Mouse (Mus musculus) erythroblast, adult 5-6 weeks (primary cell): ENCODE data around the gene Acadl. TPM values are rescaled to one million over a fixed set of nuclear protein-coding genes. Genes with fewer than 3 reads are reported as not detected.
A peak's percentile ranks its signal among the peaks of the same experiment; 100 is the strongest.

ENCODE experiments used
- ATAC-seq: replicated peaks from 2 replicates; pipeline ENCODE4 v1.8.0; 2016; ENCODE audit warnings: moderate number of reproducible peaks, mild to moderate bottlenecking, moderate TSS enrichment, inconsistent platforms; ENCODE audit not compliant: poor library complexity, low FRiP score, severe bottlenecking
- total RNA-seq, 2 experiments: library from RNA; stranded (forward) in 1 of 2; stranded (reverse) in 1 of 2; fragments of 150-400 nt in 1 of 2; fragments of 200-764, 138-1000 nt in 1 of 2; gene quantifications; 2 replicates each; pipeline versions ENCODE4 v1.2.3 to v1.2.4; 2015 to 2017; ENCODE audit warnings: low replicate concordance in 2 of 2

The Acadl gene
- 33.6 and 43.2 TPM in 2 replicates for total RNA-seq (2015; ENCODE audit: low replicate concordance)
- 21.0 and 25.0 TPM in 2 replicates for total RNA-seq (2017; ENCODE audit: low replicate concordance)

DNA sequence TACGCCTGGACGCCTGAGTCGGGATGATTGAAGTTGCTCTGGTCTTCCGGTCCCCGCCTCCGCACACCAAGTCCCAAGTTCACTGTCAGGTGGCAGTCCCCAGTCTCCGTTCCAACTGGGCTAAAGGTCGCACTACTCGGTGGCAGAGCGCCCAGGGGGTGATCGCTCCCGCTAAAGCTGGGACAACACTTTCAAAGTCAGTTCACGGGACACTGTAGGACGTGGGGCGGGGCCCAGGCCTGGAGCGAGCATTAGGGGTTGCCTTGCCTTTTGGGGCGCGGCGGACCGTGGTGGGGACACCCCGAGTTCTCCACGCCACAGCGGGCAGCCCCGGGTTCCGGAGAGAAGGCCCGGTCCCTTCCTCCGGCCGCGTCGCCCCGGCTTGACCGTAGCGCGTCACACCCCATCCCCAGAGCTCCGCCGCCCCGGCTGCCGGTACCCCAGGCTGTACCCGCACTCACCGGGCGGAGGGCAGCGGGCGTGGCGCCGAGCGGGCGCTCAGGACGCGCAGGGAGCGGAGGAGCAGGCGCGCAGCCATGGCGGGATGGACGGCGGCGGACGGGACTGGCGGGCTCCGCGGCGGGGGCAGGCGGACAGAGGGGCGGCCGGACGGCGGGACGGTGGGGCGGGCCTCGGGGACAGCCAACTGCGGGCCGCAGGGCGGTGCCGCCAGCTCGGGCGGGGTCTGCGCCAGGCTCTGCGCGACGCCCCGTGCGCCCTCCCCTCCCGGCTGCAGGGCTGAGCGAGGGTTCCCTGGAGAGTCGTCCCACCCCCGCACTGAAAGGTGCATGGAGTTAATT, at the start of gene Acadl:
Acadl (minus strand) TSS at position 566 of the 800 bp plus-strand sequence.
- ATAC-seq: peak; percentile 85

- no peak for ATAC-seq
Measured at GRCm38 (mm10) chr1:66912305-66912704, 49.2 kb upstream of the Acadl start.

DNA sequence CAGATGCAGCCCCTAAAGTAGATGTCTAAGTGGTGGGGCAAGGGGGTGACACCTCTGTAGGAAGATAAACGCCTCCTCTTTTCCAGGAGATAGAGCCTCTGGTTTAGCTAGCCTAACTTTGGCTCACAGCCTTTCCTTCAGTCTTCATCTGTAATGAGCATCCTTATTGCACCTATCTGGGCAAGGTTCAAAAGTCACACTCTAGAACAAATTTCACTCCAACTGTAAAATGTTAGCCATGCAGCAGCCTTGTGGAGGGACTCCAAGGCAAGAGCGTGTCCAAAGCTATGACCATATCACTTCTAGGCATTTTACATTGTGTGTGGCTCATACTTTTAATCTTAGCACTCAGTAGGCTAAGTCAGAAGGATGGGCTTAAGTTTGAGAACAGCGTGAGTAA, 39.5 kb upstream of the Acadl start:
- no peak for ATAC-seq

GRCm38 (mm10) chr1:66900946-66901345, 37.9 kb upstream of the Acadl start:
- ATAC-seq: no peak

GRCm38 (mm10) chr1:66898261-66898660, 35.2 kb upstream of the Acadl start:
- ATAC-seq: no peak

- ATAC-seq: no peak
Measured at GRCm38 (mm10) chr1:66896556-66896955, 33.5 kb upstream of the Acadl start.

- ATAC-seq: no peak
Measured at GRCm38 (mm10) chr1:66896125-66896524, 33.0 kb upstream of the Acadl start.

- ATAC-seq: no peak
Measured at GRCm38 (mm10) chr1:66895837-66896118, 32.7 kb upstream of the Acadl start.

DNA sequence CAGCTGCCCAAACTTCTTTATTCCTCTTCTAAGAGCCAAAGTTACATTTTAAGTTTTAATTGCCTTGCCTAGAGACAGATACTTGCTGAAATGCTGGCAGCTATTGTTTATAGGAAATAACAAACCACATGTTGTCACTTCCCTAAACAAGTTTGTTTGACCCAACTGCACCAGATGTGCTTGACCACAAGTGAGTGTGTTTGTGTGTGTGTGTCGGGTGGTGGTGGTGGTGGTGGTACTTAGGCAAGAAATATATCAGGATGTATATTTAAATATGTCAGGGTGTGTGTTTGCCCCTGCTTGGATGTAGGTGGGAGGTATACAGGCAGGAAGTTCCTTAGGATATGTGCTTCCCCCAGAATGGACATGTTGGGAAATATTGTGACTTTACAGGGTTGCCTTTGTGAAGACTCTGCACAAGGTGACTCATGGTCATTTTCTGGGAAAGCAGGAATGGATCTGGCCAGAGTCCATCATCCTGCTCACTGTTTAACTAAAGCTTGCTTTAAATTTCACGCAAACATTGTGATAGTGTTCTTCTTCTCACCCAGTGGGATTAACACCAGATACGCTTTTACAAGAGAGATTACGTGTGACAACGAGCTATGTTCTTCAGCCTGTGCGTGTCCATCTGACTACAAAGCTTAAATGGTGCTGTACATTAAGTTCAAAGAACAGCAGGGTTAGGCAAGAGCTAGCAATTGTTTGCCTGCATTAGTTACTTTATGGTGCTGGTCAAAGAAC, 32.2 kb upstream of the Acadl start:
- no peak for ATAC-seq

DNA sequence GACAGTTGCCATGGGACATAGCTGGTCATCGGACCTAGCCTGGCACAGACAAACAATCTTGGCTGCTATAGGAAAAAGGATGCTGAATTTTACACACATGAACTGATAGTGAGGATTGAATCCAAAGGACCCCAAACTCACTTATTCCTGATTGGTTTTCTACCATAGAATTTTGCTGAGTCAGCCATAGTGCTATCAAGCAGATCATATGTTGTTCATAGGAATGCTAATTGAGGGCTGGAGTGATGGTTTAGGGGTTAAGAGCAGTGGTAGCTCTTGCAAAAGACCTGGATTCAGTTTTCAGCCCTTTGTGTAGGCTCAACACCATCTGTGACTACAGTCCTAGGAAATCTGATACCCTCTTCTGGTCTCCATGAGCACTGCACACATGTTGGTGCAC, 24.1 kb upstream of the Acadl start:
- ATAC-seq: no peak

- ATAC-seq: no peak
Measured at GRCm38 (mm10) chr1:66880217-66880616, 17.1 kb upstream of the Acadl start.

DNA sequence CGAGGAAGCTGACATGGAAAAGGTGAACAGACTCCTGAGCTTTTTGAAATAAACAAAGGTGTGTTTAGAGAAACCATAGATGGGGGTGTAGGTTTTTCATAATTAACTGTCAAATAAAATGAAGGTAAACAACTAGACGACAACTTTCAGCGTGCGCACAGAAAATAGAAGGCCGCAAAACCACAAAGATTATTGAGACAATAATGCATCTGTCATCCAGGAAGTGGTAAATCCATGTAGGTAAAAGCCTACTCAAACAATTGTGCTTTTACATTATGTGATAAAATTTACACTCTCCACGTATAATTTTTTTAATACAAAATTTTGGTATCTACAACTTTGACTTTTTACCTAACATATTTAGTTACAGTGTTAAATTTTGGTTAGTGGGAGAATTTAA, 11.7 kb upstream of the Acadl start:
- no peak for ATAC-seq

DNA sequence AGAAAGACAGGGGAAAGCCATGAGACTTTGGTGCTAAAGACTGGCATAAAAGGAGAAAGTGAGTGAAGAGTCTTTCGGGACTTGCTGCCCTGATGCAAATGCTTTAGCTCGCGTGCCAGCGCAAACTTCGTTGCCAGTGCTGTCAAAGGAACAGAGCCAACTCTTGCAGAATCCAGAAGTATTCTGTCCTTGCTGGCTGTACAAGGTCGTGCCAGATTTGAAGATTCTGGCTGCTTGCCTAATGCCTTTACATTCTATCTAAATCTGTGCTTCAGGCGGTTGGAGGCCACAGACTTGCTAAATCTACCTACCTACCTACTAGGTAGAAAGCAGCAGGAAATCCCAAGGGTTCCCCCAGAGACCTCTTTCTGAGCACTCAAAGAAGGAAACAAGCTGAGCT, 8.5 kb upstream of the Acadl start:
- no peak for ATAC-seq

DNA sequence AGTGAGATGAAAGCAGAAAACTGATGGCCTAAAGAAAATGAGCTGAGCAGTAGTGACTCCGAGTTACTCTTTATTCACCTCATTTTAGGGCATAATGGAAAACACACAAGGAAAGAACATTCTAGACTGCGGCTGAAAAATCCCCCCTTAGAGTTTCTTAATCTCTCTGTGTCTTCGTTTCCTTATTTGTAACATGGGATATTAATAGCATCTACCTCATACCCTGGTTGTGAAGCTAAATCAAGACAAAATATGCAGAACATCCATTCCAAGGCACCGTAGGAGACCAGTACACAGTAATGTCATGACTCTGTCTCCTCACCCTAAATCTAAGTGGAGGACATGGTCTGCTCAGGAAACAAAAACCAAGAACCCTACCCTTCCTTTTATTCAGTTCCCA, 2.6 kb upstream of the Acadl start:
- ATAC-seq: no peak

DNA sequence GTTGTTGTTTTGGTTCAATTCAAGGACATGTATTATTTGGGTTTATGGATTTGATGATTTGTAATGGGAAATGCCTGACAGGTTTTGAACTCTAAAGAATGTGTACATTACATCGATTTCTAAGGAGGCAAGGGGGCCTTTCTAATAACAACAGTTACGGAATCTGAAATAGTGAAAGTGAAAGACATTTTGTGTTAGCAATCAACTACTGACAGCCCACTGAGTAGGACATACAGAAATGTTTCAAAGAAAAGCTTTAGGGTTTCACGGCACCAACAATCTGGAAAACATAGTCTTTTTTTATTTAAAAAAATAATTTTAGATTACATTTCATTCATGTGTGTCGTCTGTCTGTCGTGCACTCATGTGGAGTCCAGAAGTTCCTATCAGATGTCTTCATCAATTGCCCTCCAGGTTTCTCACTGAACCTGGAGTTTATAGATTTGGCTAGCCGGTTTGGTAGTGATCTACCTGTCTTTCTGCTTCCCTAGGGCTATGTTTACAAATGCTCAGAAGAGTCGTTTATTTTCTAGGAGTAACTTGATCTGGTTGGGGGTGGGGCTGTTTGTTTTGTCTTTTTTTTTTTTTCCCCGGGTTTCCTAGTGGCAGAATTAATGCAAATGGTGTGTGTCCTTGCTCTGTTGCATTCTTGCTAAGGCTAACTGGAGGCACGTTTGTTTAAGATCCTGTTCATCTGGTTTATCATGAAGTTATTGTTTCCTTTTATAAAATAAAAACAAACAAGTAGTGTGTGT, 841 bp upstream of the Acadl start:
- no peak for ATAC-seq

DNA sequence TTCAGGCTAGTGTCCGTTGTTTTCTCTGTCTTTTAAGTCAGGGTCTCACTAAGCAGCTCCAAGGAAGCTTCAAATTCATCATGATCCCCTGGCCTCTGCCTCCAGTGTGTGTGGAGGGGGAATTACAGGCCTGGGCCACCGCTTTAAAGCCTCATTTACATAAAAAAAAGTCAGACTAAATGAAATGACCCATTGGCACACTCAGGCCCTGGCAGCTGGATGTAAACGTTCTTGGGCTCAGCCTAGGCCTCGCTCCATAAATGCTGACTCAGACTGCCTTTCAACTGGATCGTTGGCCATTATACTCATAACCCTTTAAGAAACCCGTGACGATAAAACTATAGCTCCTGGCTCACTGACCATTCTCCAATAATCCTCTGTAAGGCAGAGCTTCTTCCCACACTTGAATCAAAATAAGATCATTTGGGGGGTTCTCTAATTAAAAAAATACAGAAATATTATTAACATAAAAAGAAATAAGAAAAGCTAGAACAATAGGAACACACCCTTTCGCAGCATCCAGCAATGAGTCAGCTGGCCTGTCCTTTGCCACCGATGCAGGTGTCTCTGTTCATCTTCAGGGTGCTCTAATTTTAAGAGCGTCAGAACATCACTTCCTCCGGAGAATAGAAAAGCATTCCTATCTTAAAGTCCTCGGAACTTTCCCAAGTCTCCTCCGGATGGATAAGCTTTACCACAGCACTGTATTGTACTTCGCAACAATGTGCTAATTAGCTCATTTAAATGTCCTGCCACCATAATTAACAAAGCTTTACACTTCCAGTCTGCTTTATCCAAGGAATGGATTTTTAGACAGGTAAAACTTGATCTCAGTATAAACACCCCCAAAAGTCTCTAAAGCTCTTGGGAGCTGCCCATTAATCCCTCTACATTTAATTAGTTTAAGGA, 1.1 kb downstream of the Acadl start:
- peak; percentile 54 for ATAC-seq

DNA sequence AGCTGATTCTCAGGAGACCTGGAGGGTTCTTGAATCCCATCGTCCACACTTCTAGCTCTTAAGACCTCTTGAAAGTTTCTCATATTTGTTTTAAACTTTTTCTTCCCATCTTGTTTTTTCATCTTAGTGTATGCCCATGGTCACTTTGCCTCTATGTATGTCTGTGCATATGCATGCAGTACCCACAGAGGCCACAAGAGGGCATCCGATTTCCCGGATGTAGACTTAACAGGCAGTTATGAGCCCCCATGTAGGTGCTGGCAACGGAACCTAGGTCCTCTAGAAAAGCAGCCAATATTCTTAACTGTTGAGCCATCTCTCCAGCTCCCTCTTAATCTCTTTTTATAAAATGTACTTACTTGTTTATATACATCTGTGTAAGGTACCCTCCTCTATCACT, 15.6 kb downstream of the Acadl start:
- ATAC-seq: peak; percentile 65; the same call in 1 of the 2 replicates

GRCm38 (mm10) chr1:66845690-66846318, 17.3 kb downstream of the Acadl start:
- ATAC-seq: no peak

GRCm38 (mm10) chr1:66841938-66842337, 21.1 kb downstream of the Acadl start:
- no peak for ATAC-seq
